Mouse (Mus musculus): ENCODE data around the gene Rnf207.
A peak's percentile ranks its signal among the peaks of the same experiment; 100 is the strongest.

The Rnf207 gene

DNA sequence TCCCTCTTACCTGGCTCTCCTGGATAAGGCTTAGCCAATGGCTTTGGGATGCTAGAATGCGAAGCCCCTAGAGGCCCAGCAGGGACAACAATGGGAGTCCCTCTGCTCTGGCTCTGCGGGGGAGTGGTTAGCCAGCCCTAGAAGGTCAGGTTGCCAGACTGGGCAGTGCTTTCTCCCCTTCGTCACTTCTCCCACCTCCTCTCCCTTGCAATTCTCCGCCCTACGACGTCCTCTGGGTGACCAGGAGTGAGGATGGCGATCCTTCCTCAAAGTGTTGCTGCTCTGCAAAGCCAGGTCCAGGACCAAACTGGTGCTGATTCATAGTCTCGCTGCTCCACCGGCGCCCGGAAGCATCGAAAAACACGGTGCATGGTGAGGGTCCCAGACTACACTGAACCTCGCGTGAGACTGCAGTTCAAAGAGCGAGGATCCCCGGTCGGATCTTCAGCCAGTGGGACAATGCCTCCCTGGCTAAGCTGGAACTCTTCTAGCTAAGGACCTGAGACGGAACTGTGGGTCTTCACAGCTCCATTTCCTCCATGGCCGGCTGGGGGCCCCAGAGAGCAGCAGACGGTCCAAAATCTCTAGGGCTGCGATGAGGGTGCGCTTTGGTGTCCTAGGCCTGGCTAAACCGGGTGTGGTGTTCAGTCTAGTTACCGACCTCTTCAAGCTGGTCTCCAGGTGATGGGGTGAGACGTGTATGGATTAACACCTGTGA, at the start of gene Rnf207:
Gene Rnf207, minus strand, starts transcription at position 477 of the 718 bp plus-strand sequence.
- DNase-seq = peak; percentile 53 to 55

DNA sequence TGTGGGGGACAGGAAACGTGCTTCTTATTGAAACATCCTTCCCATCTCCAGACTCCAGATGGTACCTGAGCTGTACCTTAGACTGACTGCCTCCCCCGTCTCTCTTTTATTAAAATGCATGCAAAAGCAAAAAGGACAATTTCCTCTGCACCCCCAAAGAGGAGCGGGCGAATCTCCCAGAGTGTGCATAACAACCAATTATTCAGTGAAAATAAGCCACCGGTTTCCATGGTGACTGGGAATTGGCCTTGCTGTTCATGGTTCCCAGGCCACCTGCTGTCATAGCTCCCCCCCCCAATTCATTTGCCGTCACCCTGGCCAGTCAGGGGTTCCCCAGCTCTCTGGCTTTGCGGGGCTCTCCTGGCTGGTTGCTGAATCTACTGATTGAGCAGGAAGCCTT, 46.4 kb upstream of the Rnf207 start:
- DNase-seq = no peak

DNA sequence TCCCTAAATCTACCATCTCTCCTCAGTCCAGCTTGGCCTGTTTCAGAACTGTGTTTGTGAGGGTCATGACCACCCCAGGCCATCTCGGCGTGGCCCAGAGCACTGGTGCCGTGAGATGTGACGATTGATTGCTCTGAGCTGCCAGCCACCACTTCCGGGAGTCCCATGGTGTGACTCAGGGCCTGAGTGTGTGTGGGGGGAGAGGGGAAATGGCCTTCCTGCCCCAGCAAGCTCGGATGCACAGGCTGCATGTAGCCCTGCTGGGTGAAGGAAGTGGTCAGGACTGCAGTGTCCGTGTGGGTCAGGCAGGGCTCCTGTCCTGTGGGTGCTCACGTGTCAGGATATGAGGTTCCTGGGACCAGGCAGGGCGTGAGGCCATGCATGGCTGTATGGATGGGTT, 43.4 kb upstream of the Rnf207 start:
- no peak for DNase-seq

DNA sequence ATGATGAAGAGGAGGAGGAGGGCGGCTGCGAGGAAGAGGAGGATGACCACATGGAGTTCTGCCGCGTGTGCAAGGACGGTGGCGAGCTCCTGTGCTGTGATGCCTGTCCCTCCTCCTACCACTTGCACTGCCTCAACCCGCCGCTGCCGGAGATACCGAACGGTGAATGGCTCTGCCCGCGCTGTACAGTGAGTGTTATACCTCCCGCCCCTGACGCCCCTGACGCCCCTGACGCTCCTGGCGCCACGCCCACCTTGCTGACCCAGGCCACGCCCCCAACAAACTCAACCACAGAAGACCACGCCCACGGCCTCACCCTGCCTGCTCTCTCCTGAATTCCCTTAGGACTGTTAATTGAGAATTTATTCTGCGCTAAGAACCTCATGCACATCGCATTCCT, 42.1 kb upstream of the Rnf207 start:
- peak; percentile 30 to 44 for DNase-seq

DNA sequence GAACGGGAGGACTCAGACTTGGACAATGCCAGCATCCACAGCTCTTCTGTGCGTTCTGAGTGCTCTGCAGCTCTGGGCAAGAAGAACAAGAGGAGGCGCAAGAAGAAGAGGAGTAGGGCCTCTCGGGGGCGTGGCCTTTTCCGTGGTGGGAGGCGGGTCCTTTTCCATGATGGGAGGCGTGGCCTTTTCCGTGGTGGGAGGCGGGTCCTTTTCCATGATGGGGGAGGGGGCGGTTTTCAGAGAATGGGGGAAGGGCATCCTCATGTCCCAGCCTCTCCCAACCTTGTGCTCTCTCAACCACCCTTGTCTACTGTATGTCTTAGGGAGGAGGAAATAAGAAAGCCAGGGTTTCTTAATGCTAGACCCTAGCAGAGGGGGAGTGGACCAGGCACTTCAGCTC, 40.9 kb upstream of the Rnf207 start:
- DNase-seq = no peak

DNA sequence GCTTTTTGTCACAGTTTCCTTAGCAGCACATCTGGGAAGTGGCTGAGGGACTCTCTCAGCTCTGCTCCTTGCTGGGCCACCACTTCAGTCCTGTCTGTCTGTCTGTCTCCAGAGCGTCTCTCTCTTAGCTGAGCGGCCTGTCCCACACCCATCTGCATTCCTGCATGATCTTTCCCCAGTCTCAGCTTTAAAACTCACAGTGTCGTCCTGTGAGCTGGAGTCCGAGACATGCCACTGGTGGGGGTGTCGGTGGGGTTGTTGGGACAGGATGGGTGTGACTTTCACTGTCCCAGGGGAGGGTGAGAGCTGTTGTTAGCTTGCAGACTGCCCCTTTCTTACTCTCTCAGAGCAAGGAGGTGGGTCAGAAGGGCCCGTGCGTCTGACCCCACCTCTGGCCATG, 36.9 kb upstream of the Rnf207 start:
- DNase-seq = no peak

DNA sequence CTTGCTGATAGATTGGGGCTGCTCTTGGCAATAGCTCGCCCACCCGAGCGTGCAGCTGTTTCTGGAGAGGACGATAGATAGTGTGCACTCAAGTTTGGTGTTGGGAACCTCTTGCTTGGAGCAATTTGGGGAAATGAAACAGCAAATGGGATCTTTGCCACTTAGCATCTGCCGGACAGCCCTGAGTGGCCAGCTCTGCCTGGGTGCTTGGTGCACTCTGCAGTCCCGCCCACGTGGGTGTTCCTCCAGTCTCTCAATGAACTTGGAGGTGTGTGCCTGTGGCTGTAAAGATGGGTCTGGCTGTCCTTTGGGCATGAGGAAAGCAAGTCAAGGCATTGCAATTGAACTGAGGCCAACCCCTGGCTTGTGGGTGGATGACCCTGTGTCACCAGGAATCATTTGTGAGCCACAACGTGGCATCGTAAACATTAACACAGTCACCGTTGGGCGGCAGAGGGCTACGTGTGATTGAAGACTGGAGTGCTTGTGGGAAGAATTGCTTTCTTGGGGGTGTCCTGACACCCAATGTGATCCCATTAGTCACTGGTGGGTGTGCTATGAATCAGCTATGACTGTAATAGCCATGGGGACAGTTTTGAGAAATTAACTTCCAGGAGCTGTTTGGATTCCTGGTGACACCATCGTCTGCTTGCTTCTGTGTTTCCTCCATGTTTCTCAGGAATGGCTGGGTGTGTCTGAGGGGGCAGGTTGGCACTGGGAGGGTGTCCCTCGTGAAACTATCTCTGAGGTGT, 35.3 kb upstream of the Rnf207 start:
- peak in 1 of 2 experiments; percentile 22 for DNase-seq

DNA sequence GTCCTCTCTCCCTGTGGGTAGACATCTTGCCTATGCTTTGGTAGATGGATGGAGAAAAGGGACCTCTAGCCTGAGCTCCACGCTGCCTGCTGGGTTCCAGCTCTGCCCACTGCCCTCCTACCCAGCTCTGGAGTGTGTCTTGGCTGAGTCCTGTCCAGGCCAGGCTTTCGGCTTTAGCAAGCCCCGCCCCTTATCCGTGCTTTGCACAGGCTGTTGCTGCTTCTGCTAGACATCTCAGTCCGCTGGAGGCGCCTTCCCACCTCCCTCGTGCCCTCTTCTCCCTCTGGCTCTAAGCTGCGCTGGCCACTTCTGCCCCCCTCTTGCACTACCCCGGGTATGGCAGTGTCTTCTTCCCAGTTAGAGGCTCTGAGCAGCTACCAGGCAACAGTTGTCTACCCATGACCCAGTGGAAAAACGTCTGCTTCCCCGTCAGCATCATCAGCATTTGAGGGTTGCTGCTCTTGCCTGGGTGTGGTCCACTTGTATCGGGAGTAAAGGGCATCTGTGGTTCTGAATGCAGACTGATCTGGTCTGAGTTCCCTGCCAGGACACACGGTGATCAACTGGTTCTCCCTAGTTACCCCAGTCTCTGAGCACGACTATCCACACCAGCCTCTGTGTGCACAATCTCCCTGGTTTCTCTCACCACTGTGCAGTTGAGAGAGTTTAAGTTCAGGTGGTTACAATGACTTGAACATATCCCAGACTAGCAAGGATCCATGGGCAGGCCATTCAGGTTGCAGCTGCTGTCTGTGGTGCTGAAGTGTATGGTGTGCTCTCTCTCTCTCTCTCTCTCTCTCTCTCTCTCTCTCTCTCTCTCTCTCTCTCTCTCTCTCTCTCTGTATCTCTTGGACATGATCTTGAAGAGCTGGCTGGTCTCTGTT, 32.9 kb upstream of the Rnf207 start:
- DNase-seq = peak; percentile 30 to 33

DNA sequence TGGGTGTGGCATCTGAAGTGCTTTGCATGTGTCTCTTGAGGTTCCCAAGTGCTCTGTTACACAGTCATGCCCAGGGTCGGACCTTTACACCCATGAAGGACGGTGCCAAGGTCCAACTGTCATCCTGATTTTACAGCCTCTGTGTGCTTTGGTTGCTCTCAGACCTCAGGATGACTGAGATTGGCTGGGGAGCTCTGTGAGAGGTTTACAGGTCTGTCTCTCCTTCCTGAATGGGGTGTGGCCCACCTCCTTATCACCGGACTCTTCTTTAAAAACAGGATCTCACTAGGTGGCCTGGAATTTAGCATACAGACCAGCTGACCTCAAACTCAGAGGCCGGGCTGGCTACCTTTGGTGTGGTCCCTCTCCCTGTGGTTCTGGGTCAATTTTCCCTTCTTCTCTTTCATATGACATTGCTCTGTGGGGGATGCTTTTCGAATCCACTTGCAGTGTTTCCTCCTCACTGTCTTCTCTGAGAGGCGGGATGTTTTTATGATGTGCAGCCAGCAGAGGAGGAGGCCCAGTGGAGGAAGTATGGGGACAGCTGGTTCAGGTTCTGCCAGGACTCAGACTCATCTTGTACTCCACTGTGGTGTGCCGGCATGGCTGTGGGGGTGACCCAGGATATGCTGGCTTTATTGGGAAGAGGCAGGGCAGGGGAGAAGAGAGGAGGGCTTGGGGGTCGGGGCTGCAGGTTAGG, 32.1 kb upstream of the Rnf207 start:
- DNase-seq = no peak

DNA sequence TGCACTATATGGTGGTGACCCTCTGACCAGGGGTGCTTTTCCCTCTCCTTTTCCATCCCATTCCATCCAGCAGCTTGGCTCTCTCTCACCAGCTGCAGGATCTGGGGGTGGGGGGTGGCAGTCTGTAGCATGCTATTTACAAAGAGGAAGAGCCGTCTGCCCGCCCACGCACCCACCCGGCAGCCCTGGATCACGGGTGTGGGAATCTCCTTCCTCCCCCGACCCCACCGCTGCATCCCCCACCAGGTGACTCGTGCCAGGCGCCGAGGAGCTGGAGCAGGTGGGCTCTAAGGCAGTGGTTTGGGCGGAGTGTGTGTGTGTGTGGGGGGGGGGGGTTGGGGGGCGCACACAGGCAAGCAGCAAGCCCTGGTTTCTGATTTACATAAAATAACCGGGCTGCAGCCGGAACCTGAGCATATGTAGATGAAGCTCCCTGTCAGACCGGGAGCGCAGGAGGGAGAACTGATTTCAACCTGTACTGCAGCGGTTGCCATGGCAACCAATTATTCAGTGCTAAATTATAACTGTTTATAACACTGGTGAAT, 31.1 kb upstream of the Rnf207 start:
- no peak for DNase-seq

DNA sequence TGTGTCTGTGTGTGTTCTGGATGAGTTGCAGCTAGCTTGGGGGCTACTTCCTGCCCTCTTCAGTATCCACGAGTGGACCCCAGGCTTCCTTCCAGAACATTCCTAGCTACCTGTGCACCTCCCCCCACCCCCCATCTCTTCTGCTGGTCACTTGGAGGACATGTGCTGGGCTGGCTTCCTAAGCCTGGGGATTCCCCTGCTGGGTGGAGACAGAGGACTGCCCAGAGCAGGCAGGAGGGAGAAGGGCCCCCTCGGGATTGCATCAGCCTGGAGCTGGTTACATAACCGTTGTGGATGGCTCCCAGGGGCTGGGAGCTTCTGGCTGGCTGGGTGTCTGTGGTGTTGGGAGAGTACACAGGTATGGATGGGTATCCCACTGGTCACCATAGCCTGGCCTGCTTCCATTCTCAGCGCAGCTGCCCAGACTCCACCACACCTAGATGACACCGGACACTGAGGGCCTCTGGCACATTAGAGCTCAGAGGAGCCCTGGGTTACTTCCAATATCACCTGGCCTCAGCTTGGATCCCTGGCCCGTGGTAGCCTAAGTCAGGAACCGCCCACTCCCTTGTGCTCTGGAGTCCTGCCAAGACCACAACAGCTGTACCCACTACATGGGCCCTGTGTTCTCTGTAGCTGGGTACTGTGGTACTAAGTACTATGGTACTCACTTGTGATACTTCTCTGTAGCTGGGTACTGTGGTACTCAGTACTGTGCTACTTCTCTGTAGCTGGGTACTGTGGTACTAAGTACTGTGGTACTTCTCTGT, 26.5 kb upstream of the Rnf207 start:
- peak; percentile 77 to 86 for DNase-seq

DNA sequence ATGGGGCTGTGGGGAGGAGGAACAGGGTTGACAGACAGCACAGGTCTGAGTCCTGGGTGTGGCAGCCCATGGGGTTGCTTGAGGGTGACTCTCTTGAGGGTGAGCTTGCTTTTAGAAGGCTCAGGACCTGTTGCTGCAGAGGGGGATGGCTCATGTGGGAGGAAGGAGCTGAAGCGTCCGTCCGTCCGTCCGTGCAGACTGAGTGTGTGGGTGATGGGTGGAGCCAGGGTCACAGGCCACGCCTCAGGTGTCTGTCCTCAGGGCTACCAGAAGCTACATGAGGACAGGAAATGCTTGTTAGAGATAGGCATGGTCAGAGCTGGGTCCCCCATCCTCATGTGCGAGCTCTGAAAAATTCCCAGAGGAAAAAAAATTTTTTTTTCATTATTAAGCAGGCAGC, 25.9 kb upstream of the Rnf207 start:
- no peak for DNase-seq

DNA sequence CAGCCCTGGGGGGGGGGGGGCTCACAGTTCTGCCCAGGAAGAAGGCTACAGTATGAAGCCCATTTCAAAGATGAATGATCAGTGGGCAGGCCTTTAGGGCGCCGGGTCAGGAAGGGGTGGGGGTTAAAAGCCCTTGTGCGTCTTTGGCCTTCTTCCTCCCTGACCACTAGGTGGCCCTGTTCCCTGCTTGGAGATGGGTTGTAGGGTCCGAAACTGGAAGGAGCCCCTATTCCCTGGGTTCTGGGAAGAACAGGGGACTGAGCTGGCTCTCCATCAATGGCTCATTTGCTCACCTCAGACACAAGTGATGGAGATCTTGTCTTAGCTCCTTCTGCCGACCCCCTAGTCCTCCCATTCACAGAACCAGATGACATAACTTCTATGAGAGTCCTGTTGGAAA, 24.5 kb upstream of the Rnf207 start:
- no peak for DNase-seq

DNA sequence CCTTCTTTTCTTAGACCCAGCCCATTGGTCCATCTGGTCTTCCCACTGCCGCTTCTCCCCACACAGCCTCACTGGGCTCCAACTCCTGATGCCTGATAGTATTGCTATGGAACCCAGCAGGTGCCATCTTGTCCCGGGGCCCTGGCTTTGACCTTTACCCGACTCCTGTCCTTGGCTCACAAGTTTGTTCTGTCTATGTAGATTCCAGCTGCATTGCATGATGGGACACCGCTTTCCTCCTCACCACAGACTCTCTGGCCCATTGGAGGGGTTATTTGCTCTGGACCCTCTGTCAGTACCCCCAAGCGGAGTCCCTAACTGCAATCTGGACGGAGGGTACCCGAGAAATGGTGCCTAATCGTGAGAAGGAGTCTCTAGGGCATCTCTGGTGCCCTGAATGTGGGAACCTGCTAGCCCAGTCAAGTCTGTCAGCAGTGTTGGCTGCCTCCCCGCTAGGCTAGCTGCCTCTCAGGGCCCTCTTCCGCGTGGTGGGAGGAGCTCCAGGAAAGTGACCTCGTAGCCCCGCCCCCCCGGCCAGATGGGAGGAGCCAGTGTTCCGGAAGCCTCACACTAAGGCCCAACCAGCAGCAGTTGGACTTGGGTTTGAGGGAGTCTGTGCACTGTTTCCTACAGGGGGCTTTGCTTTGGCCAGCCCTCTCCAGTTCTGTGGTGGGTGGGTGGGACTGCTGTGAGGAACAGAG, 21.9 kb upstream of the Rnf207 start:
- no peak for DNase-seq

DNA sequence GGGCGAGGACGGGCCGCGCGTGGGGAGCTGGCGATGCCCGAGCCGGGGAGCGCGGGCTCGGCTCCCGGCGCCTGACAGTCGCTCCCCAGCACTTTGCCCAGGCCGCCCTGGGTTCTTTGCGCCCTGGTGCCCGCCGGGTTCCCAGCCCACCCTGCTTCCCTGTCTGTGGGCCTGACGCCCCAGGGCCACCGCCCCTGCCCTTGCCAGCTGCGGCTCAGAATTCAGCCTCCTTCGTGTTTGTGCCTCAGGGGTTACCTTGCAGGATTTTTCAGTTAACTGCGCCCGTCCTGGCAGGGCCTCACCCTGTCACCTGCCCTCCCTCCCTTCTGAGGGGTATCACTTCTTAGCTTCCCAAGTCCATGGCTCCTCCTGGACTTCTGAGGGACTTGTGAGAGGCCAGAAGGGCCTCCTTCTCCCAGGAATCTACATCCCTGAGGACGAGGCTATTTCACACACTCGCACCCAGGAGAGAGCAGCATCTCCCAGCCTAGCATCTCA, 20.5 kb upstream of the Rnf207 start:
- DNase-seq = no peak

DNA sequence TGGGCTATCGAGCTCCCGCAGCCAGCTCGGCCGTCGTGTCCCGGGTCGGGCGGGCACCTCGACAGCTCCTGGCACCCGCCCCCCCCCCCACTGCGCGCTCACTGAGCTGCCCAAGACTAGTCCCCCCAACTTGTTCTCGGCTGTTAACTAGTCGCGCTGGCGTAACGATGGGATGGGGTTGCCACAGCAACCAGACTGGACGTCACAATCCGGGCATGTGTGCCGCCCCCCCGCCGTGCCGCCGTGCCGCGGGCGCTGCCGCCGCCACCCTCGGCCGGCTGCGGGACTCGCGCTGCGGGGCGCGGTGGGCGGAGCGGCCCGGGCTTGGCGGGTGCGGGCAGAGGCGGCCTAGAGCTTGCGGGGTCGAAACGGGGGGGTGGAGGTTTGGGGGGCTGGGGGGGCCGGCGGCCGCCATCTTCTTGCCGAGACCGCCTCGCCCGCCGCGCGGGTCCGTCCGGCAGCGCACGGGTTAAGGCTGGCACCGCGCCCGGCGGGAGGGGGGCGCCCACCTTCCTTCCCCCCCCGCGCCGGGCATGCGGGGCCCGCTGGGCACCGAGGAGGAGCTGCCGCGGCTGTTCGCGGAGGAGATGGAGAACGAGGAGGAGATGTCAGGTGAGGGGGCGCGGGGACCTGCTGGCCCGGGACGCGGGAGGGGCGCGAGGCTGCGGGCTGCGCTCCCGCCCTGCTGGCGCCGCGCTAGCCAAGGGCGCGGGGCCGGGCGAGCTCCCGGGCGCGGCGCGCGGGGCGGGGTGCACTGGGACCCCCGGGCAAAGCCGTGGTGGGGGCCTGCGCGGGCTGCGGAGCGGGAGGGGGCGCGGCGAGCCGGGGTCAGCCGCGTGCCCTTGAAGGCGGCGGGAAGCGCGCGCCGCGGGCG, 19.9 kb upstream of the Rnf207 start, which contains the start of gene Chd5:
Gene Chd5, plus strand, starts transcription at position 233 of the 874 bp plus-strand sequence.
- no peak for DNase-seq

DNA sequence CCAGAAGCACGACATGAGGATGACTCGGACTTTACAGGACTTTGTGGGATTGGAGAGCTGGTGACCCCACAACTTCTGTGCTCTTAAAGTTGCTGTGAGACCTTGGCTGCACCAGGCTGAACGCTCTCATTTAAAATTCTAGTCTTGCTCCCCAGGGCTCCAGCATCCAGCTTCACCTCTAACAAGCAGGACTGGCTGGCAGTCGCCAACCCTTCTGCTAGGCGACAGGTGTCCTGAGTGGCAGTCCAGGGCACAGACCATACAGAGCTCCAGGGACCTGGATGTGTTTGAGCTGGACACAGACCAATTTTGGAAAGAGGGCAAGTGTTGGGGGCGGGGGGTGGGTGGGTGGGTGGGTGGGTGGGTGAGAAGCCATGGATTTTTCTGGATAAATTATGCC, 19.0 kb upstream of the Rnf207 start:
- DNase-seq = no peak

DNA sequence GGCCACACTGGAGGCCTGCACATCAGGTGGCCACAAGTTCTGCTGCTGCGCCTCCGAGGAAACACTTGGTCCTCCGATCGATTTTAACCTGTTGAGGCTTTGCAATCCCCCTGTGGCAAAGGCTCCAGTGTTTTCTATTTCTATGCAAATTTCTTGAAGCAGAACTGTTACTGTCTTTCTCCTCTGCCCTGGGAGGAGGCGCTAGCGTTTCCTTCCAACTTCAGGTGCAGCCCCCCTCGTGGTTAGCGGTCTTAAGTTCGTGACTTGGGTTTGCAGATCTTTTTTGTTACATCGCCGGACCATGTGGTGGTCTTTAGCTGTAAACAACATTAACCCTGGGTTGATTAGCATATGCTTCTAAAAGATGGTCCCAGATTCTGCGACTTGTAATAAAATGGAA, 14.8 kb upstream of the Rnf207 start:
- no peak for DNase-seq

DNA sequence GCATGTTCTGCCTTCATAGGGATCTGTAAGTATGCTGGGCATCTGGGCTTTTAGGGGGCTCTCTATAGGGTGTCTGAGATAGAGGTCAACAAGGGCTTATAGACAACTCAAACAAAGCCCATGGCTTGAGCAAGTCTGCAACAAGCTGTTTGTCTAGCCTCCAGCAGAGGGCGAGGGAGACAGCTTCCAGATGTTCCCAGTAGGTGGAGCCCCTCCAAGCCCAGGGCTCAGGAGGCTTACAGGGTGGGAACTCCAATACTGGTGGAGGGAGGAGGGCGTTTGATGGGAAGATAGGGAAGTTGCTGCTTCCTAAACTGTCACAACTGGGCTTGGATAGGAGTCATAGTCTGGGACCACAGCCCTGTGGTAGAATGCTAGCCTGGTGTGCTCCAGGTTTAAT, 14.2 kb upstream of the Rnf207 start:
- DNase-seq = peak; percentile 55 to 72

DNA sequence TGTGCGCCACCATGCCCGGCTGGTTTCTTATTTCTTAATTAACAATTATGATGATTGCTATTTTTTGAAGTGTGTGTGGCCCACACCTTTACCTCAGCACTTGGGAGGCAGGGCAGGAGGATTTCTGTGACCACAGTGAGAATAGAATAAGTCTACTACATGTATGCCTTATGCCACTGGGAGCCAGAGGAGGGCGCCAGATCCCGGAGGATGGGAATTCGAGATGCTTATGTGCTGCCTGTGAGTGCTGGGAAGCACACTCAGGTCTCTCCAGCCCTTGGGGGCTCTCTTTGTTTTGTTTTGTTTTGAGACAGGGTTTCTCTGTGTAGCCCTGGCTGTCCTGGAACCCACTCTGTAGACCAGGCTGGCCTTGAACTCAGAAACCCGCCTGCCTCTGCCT, 9.9 kb upstream of the Rnf207 start:
- DNase-seq = no peak

All from lung, adult 18-20 months (tissue).